Mouse (Mus musculus) adrenal gland, postnatal 14 days (tissue): ENCODE data around the gene Cnga1. TPM values are rescaled to one million over a fixed set of nuclear protein-coding genes. Genes with fewer than 3 reads are reported as not detected.
A peak's percentile ranks its signal among the peaks of the same experiment; 100 is the strongest.

Experiments
- DNase-seq: peaks from one replicate; pipeline ENCODE4 v3.0.0; 2021; ENCODE audit warnings: mixed read lengths
- long read RNA-seq, 2 experiments: library from polyadenylated mRNA; stranded (forward); transcript quantifications; one replicate each; pipeline ENCODE4 v2.0.0; 2021
- total RNA-seq: library from RNA; stranded (reverse); gene quantifications from 2 replicates; pipeline ENCODE4 v1.2.3, GENCODE M21; 2021

The Cnga1 gene
- total RNA-seq, result 0.23 TPM in 1 of 2 replicates, not detected in the other
- long read RNA-seq, experiment 1, result 0 reads
- long read RNA-seq, experiment 2, result 0 reads

DNA sequence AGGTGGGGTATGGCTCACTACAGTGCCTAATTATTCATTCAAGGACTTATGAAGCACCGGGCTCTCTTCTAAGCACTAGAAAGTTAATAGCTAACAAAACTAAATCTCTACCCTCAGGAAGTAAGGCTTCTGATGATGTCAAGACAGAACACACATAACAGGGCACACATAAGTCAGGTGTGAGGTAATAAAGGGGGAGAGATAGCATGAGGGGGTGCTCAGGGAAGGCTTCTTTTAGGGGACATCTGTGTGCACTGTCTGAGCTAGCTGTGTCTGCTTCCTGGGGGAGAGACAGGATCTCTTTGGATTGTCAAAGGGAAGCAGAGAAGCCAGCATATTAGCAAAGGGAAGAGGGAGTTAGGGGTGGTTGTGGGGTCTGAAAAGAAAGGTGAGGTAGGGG, at the start of gene Cnga1:
Gene Cnga1, minus strand, starts transcription at position 101 of the 400 bp plus-strand sequence.
- DNase-seq, result no peak

DNA sequence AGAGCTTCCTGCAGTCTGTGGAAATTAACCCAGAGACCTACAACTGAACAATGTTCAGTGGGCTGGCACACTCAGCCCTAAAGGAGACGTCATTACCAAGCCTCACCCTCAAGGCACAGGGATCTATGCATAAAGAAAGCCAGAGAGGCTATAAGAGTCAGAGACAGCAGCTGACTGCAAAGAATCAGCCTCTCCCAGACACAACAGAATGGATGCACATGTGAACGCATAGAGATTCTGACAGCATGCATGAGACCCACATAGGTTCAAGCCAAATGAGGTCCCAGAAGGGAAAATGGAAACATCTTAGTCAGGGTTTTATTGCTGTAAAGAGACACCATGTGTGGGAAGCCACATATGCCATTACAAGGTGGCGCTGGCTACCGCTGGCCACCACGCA, 46.4 kb upstream of the Cnga1 start:
- no peak for DNase-seq

DNA sequence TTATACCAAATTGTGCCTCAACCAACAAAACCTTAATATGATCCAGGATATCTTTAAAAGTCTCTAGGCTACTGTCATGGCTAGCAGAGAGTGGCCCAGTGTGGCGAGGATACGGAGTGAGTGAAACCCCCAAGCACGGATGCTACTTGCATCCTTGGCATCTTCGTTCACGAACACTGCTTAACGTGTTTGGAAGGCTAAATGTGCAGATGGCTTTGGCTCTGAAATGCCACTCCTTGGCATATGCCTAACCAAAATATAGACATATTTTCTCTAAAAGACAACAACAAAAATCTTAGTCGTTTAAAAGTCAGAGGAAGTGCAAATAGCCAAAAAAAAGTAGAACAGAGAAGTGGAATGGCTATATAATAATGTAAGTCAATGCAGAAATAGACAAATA, 45.5 kb upstream of the Cnga1 start:
- DNase-seq, result no peak

DNA sequence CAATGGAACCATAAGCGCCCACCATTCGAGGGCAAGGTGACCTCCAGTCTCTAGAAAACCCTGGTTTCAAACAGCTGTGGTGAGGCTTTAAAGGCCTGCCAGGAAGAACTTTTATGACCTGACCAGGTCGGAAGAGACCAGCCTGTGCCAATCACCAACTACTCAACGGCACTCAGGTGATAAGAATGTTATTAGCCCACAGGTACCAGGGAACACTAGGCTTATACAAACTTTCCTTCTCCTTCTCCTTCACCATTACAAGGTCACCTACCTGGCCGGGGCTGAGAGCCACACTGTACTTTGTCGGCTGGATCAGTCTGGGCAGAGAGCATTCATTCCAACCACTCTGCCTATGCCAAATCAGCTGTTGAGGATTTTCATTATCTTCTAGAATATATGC, 37.4 kb upstream of the Cnga1 start:
- DNase-seq, result no peak

DNA sequence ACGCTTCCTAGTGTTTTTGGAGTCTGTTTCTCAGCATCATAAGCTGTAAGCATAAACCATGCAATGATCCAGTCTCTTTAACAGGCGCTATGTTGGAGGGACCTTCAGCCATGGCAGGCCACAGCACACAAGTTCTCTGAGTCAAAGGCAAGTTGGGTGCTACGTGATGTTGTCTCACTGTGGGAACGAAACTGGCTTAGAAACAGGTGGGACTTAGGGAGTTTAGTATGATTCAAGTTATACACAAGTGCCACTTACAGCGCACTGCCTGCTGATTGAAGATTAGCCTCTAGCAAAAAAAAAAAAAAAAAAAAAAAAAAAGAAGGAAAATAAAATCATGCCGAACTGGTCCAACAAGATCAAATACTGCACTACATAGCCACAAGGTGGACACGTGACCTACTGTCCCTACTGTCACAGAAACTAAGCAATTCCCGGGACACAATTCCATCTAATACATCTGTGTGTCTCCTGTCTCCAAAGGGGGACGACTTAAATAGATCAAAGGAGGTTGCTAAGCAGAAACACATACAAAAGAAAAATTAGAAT, 31.0 kb upstream of the Cnga1 start:
- no peak for DNase-seq

DNA sequence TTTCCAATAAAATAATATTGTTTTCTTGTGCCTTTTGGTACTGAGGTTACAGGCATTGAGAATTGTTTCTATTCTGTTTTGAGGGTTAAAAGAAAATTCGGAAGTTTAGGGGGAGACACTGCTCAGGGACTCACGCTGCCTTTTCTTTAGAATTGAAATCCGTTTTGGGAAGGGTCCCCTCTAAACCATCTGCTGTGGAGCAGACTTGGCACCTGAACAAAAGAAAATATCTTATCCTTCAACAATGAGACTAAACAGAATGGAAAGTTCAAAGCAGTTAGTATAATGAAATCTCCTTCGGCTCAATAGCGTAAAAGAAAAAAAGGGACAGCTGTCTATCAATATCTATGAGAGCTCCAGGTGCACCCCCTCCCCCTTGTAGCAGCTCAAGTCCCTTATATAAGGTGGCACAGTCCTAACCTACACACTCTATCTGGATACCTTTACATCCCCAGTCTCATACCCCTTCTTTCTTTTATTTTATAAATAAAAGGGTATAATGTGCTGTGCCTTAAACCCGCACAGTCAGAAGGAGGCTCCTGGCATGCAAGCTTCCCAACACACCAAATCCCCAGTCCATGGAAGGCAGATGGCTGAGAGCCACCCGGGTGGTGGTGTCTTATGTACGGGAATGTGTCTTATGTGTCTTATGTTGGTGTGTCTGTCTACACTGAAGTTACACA, 27.1 kb upstream of the Cnga1 start:
- no peak for DNase-seq

DNA sequence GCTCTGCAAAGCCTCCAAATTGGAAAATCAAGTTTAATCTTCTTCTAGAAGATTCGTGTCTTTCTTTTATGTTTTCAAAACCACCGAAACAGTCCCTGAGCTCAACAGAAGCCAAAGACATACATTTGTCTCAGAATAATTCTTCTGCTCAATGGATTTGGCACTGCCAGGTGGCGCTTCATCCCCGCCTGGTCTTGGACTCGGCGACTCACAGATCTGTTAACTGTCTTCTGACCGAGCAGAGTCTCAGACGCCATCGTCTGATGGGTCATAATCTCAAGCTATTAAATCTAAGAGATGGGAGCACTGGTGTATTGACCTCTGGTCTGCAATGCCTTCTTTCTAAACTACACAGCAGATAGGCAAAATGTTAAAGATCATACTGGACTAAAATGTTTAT, 24.3 kb upstream of the Cnga1 start:
- DNase-seq, result no peak

DNA sequence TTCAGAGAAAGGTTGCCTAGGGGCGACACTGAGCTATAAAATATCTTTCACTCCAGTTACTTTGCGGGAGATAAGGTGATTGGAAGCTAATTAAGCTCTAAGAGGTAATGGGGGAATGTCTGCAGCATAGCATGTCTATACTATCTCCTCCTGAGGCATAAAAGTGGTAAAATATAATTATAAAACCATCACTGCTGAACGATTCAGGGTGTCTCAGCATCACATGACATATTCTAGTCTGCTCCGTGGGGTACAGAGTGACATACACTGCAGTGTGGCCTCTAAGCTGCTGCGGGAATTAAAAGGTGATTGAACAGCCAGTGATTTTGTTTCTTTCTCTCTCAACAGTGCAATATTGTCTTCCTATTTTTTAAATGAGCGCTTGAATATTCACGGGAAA, 22.4 kb upstream of the Cnga1 start:
- DNase-seq, result no peak

DNA sequence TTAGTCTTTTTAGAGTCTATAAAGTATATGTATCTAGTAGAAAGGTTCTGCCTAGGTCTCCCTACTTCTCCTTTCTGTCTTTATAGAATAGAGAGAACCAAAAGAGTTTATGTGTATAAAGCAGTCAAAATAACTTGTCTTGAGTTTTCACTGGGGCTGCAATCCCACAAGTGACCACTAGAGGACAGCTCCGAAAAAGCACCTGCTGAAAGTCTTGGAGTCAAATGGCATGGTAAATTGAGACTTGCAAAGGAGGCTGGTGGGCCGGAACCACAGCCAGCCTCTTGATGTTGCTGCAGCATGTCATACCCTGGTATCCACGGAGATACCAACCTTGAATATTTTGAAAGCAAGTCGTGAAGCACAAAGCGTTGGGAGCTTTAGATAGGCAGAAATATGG, 21.2 kb upstream of the Cnga1 start:
- peak; percentile 50 for DNase-seq

DNA sequence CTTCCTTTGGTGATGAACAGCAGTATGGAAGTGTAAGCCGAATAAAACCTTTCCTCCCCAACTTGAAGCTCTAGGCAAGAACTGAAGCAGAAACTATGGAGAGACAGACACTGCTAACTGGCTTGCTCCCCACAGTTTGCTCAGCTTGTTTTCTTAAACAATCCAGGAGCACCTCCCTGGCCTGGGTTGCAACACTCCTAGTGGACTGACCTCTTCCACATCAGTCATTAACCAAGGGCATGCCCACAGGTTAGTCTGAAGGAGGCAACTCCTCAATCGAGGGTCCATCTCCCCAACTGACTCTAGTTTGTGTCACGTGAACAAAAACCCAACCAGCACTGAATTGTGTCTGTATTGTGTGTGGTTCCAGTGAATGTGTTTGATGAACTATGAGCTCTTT, 20.8 kb upstream of the Cnga1 start:
- no peak for DNase-seq

DNA sequence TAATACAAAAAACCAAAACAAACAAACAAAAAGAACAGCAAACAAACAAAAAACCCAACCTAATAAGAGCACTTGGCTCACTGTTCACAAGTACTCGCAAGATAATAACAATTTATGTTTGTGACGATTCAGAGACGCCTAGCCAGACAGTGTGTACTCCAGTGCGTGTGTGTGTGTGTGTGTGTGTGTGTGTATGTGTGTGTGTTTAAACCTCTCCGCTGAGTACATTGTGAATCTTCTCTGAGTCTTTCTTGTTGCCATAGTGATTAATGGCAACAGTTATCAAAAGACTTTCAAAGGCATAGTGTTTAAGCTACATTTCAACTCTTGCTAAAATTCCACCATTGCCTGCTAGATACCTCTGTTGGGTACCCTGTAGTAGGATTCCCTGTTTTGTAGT, 20.1 kb upstream of the Cnga1 start:
- no peak for DNase-seq

DNA sequence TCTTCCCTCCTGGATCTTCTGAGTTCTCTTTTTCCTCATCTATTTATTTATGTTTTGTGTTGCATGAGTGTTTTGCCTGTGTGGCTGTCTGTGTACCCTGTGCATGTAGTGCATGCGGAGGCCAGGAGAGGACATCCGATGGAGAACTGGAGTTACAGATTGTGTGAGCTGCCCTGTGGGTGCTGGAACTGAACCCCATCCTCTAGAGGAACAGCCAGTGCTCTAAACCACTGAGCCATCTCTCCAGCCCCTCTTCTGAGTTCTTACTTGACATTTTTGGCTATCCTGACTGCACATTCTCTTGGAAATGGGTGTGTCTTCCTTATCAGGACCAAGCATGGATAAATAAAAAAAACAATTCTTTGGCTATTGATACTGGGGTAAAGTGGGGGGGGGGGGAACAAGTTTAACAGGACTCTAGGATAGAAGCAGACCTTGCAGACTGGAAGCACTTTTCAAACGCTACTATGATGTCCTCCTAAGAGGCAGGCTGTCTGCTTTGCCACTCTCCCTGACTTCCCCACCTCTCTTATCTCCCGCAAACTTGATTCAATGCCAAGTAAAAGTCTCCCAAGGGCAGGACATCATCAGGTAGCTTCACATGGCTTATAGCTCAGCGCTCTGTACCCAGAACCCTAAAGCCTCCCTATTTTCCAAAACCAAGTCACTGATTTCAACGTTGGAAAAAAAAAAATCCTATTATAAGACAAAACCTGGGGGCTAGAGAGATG, 17.1 kb upstream of the Cnga1 start:
- no peak for DNase-seq

DNA sequence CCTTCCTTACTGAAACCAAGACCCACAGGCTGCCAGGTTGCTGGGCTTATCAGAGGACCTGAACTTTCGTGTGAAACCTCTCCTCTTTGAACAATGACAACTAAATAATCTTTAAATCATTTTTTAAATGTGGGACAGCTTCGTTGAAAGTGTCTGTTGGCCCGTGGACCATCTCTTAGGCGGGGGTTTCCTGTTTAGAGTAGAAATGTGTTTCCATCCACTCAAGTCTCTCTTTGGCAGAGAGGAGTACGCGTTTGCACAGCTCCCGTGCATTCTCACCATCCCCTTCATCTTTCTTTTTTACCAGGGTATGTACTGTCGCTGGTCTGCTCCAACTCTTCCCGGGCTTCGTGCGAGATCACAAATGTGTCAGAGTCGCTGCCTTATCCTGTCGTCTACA, 14.3 kb upstream of the Cnga1 start:
- DNase-seq, result no peak

DNA sequence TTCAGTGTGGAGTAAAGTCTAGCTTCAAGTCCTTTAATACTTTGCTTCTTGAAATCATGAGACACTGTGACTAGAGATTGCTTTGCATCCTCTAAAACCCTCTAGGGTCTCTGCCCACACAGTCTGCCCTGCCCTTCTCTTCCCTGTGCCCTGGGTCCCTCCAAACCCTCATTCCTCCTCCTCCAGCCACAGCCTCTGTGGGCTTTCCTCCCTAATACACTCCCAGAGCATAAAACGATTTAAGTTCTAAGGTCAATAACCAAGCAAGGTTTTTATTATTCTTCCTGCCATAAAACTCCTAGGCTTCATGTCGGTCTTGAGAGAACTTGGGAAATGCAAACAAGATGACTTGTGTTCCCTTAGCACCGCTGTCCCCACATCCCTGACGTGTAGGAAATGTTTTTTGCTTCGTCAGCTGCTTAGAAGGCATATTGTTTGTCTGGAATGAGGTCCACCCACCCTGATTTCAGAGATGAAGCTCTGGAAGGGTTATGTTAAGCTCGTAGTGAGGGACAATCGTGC, 12.3 kb upstream of the Cnga1 start:
- no peak for DNase-seq

DNA sequence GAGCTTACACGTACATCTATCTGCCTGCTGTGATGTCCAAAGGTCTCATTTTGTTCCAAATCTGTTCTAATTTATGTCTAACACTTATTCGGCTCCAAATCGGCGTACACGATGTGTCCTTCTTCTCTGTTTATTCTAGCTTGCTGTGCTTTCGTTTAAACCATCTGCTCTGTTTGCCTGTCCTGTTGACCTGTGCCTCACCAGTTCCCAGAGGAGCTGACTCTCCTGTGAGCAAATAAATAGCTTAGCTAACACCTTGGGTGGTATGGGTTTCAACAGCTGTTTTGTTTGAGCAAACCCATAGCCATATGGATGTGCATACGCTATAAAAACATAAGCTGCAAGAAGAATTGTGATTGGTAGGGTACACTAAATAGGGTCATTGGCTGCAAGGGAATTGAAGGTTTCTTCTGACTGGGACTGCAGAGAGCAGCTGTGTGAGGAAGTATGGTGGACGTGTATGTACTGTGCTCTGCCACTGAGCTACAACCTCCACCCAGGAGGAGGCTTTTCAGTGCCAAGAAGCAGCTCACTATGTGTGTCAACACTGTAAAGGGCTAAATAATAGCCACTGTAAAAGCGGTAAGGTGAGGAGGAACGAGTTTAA, 9.1 kb upstream of the Cnga1 start:
- no peak for DNase-seq

DNA sequence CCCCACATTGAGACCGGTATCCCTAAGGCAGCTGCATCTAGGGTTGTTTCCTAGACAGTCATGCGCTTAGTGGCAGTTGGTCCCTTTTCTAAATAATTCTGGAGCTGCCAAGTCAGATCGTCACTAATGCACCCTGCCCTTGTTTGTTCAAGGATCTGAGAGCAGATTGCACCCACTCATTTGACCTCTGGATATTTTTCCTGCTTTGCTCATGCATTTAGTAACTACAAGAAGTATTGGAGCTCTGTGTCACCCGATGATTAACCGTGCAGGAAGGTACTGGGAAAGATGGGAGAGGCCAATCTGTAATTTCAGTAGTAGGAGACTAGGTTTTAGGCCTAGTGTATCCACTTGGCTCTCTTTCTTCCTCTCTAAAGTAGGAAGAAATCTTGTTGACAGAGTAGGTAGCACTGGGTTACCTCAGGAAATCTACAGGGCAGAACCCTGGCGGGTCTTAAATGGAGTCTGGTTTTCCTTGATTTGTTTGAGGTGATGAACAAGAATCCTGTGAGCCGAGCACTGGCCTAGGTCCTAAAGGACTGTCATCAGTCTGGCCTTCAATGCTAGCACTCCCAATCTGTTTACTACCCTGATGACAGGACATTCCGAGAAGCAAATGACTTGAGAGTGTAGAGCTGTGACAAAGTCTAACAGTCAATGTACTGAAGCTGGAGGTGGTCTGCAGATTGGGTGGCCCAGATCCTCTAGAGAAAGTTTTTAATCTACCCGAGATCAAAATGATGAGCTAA, 5.1 kb upstream of the Cnga1 start:
- peak; percentile 28 for DNase-seq

DNA sequence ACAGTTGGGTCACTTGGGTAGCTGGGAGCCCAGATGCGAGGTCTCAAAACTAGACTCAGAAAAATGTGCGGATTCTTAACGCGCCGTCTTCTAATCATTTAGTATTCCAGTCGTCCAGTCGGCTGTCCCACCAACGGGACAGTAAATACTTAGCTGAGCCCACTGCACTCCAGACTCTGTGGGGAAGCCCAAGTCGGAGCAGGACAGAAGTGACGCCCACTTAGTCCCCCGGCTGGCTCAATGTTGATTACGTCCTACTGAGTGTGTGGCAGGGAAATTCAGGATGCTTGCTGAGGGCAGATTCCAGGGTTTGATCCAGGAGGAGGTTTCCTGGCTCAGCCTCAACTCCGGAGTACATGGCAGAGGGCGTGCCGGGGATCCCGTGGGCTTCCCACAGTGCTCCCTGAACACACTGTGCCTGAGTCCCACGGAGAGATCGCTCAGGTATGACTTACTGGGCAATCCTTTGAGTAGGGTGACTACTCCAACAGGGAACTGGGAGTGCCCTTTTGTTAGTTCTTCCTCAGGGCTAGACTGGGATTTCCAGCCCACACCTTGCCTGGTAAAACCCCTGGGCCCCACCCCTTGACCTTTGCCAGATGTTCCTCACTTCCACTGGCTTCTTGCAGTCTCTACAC, 4.0 kb upstream of the Cnga1 start:
- DNase-seq, result peak; percentile 5

DNA sequence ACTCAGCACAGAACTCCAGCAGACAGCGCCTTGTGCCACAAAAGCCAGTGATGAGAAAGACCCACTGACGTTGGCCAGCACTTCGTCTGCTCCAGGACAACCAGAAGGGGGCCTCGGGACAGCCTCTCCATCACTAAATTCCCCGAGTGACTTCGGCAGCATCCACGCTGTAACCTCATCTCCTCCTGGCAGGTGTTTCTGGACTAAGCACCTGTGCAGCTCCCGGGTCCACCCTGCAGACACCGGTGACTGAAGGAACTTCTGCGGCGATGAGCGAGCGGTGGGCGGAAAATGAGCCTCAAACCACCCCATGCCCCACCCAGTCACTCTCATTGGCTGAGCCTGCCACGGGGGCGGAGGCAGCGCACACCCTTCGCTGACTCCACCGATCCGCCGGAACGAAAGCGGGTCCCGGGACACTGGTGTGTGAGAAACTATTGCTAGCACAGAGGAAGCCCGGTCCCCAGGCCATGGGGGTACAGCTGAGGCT, 3.4 kb upstream of the Cnga1 start, which contains the start of gene Nipal1:
Gene Nipal1, plus strand, starts transcription at position 378 of the 490 bp plus-strand sequence.
- peak; percentile 81 for DNase-seq

DNA sequence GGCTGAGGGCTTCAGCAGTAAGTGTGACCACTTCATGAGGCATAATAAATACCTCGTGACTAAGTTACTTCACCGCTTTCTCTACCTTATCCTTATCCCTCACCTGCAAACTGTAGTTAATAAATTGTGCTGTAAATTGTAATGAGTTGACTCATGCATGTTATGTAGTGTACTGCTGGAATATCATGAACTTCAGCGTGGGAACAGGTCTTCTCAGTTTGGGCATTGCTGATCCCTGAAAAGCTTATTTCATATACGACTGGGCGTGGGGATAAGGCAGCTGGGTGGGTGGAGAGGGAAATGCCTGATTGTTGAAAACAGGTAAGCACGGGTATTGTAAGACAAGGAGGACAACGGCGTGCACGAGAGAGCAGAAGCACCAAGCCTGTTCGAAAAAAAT, 2.9 kb upstream of the Cnga1 start:
- DNase-seq, result no peak

DNA sequence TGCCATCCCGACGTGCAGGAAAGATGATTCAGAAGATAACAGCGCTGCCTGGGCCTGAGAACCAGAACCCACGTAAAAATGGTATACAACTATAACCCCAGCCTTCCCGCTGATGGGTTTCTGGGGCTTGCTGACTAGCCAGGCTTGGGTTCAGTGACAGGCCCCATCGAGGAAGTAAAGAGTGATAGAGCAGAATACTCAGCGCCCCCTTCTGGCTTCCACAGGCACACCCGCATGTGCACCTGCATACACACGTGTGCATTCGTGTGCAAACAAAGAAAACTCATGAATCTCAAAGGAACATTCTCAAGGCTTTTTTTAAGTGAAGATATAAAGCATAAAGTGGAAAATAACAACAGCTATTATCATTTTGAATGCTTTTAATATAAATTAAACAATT, 2.1 kb upstream of the Cnga1 start:
- peak; percentile 14 for DNase-seq

DNA sequence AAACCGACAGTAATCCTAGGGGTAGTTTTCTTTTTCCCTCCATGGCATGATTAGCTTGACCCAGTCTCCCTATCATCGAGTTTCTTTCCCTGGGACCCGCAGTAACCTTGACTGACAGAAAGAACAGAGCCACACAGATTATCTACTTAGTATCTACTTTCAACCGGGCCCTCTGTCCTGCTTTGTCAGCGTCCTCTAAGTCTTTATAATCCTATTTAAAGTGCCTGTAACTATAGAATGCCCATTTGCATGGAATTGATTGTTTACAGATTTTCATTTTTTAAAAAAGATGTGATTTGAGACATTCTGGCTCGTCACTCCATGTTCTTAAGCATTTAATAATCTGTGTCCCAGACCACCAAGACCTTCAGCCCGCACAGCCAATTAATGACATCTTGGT, 420 bp downstream of the Cnga1 start:
- no peak for DNase-seq

DNA sequence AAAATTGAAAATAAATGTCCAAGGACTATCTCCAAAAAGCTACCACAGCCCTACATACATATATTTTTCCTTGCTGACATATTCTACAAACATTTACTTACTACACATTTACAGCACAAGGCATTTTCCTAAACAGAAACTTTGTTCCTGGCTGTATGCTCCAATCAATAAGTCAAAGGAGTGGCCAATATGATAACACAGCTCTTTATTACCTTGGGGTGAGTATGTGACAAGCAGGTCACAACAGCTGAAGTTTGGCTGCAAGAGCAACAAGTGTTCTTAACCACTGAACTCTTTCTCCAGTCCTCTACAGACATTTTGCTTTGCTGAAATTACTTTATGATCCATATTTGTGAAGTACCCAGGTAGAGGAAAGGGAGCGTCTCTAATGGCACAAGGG, 4.0 kb downstream of the Cnga1 start:
- no peak for DNase-seq
